Mouse (Mus musculus) hindbrain, embryonic 10.5 days (tissue): Measurements from ENCODE around the gene Tcp11l2. TPM values are rescaled to one million over a fixed set of nuclear protein-coding genes. Genes with fewer than 3 reads are reported as not detected.

Experiments
- DNase-seq: peaks from one replicate; pipeline ENCODE4 v3.0.0-alpha.2; 2017; ENCODE audit warnings: low spot score
- H3K27ac ChIP-seq: fragments of 300-500 bp; sonication (generic); 2 replicates; pipeline ENCODE4 v1.5.1; 2016; ENCODE audit warnings: mild to moderate bottlenecking, moderate library complexity
- H3K27me3 ChIP-seq: fragments of 300-500 bp; sonication (generic); 2 replicates; pipeline ENCODE4 v1.6.1; 2016; ENCODE audit warnings: mild to moderate bottlenecking; ENCODE audit not compliant: poor library complexity, insufficient read depth, severe bottlenecking
- H3K36me3 ChIP-seq: fragments of 300-500 bp; sonication (generic); 2 replicates; pipeline ENCODE4 v1.6.1; 2016; ENCODE audit warnings: mild to moderate bottlenecking, moderate library complexity
- H3K4me1 ChIP-seq: fragments of 300-500 bp; sonication (generic); replicated peaks from 2 replicates; pipeline ENCODE4 v1.6.1; 2016; ENCODE audit warnings: mild to moderate bottlenecking
- H3K4me3 ChIP-seq: fragments of 300-500 bp; sonication (generic); 2 replicates; pipeline ENCODE4 v1.5.1; 2016; ENCODE audit warnings: mild to moderate bottlenecking, moderate library complexity
- H3K9me3 ChIP-seq: fragments of 300-500 bp; sonication (generic); 2 replicates; pipeline ENCODE4 v1.6.1; 2016; ENCODE audit warnings: mild to moderate bottlenecking, moderate library complexity
- WGBS: fragments of 180-500 bp; shearing (Covaris S2); methylation state at CpG from one replicate; pipeline ENCODE4 v1.1.7; 2016; 5-methylcytosine and 5-hydroxymethylcytosine counted together
- polyA plus RNA-seq: library from polyadenylated mRNA; unstranded; fragments of >200 nt; fragmentation: Nextera tagmentation; extraction: Ambion mirVana; gene quantifications from 2 replicates; pipeline ENCODE4 v1.2.1, GENCODE M21; 2016

The Tcp11l2 gene
- polyA plus RNA-seq = 3.3 and 6.6 TPM in 2 replicates

DNA sequence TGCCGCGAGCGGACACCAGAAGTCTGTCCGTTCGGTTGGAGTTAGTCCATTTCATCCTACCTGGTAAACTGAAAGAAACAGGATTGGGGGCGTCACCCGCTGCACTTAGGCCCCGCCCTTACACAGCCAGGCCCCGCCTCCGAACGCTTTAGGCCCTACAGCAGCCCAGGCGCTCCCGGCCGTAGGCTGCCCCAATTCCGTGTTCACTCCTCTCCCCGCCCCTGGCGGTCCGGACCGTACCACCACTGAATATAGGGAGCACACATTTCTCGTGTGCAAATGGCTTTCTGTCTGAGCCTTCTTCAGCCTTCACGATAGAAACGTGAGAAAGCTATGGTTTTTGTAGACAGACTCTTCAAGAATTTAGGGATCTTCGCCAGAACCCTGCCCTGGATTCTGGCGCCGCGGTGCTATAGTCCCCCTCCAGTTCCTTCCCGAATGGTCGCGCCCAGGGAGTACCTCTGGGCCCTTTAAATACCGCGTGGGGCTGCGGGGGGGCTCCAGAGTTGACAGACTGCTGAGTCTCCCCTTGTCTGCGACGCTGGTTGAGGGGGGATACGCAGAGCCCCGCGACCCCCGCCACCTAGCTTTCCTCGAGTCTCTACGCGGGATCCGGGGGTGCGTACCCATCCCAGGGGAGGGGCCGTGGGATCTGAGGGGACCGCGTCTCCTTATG, at the start of gene Tcp11l2:
TSS of gene Tcp11l2 (plus strand) at position 232 of the 676 bp plus-strand sequence.
- peak within 1 kb of the TSS; percentile 89 for H3K4me3 ChIP-seq
- peaks cover 23% of the 10 kb centered on the region for H3K4me1 ChIP-seq
- DNase-seq = peak; percentile 90
- under 1% methylated on average over 46 of the region's 46 CpGs for WGBS
- peak within 1 kb of the TSS; percentile 95 for H3K27ac ChIP-seq
- no peaks in the 10 kb centered on the region for H3K9me3 ChIP-seq
- peaks cover 10% of the 10 kb centered on the region for H3K27me3 ChIP-seq
- H3K36me3 ChIP-seq = no peaks in the 10 kb centered on the region

DNA sequence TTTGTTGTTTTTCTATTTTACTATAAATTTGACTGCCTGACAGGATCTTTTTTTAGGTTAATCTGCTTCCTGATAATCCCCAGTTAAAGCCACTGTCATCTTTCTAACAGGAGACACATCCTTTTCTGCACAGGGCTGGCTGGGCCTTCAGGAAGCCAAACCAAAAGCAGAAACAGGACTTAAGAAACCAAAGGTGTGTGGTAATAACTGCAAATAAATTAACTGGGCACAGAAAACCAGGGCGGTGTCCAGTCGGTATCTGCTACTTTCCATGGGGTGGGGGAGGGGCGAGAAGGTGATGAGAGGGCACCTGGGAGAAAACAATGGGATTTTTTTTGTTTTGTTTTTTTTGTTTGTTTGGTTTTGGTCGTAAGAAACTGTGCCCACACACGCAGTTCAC, 49.4 kb upstream of the Tcp11l2 start:
- 80% methylated on average over 5 of the region's 5 CpGs for WGBS
- no peaks in the 10 kb centered on the region for H3K9me3 ChIP-seq
- H3K27me3 ChIP-seq = no peaks in the 10 kb centered on the region
- H3K4me1 ChIP-seq = peaks cover 54% of the 10 kb centered on the region
- no peak overlapping the region for H3K27ac ChIP-seq
- H3K4me3 ChIP-seq = no peak overlapping the region
- no peak for DNase-seq
- H3K36me3 ChIP-seq = peaks cover 85% of the 10 kb centered on the region

DNA sequence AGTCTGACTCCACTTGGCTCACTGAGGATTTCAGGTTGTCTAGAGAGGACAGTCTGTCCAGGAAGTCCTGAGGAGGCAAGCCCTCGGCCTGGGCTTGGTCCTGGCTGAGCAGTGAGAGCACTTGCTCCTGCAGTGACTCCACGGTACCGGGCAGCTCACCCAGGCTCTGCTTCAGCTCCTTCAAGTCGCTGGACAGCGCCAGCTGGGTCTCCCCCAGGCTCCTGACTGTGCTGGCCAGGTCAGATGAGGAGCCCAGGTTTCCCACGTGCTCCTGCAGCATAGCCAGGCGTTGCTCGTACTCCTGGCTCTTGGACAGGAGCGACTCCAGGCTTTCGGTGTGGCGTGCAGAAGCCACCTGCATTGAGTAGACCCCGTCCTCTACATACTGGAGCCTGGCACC, 48.8 kb upstream of the Tcp11l2 start:
- Histone ChIP-seq H3K27ac (peak overlapping the region; percentile 66), H3K9me3 (no peaks in the 10 kb centered on the region), H3K4me3 (no peak overlapping the region), H3K27me3 (no peaks in the 10 kb centered on the region), H3K36me3 (peaks cover 88% of the 10 kb centered on the region), H3K4me1 (peaks cover 60% of the 10 kb centered on the region)
- WGBS = 81% methylated on average over 12 of the region's 12 CpGs
- DNase-seq = no peak

DNA sequence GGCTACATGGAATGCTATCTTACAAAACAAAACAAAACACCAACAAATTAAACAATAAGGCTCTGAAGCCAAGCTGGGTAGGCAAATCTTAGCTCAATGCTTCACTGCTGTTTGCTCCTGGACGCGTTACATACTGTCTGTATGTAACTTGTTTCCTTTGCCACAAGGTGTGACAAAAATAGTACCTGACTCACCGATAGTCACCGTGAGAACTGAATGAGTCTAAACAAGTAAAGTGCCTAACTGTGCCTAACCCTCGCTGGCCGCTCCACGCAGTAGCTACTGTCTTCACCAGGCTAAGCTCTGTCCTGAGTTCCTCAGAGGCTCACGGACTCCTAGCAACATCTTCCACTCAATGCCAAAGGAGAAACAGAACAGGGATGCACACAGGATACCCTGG, 46.0 kb upstream of the Tcp11l2 start:
- no peaks in the 10 kb centered on the region for H3K27me3 ChIP-seq
- peak overlapping the region; percentile 94; the same call in 1 of the 2 replicates for H3K4me3 ChIP-seq
- H3K9me3 ChIP-seq = no peaks in the 10 kb centered on the region
- H3K27ac ChIP-seq = no peak overlapping the region
- 93% methylated on average over 8 of the region's 8 CpGs for WGBS
- peaks cover 80% of the 10 kb centered on the region for H3K4me1 ChIP-seq
- peaks cover 67% of the 10 kb centered on the region for H3K36me3 ChIP-seq
- DNase-seq = no peak

DNA sequence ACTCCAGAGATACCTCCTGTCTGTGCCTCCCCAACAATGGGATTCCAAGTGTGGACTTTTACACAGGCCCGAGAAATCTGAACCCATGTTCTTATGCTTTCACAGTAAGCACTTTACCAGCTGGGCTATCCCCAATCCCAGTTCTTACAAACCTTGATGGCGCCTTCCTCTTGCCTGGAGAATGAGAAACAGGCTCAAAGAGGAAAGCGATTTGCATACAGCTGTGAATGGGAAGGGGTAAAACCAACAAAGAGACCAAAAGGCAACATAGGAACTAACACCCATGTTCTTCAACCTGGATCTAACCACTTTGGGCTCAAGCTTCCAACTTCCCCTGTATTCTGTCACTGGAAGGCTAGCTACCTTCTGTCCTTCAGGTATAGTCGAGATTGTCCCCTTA, 44.9 kb upstream of the Tcp11l2 start:
- no peak for DNase-seq
- peaks cover 80% of the 10 kb centered on the region for H3K4me1 ChIP-seq

DNA sequence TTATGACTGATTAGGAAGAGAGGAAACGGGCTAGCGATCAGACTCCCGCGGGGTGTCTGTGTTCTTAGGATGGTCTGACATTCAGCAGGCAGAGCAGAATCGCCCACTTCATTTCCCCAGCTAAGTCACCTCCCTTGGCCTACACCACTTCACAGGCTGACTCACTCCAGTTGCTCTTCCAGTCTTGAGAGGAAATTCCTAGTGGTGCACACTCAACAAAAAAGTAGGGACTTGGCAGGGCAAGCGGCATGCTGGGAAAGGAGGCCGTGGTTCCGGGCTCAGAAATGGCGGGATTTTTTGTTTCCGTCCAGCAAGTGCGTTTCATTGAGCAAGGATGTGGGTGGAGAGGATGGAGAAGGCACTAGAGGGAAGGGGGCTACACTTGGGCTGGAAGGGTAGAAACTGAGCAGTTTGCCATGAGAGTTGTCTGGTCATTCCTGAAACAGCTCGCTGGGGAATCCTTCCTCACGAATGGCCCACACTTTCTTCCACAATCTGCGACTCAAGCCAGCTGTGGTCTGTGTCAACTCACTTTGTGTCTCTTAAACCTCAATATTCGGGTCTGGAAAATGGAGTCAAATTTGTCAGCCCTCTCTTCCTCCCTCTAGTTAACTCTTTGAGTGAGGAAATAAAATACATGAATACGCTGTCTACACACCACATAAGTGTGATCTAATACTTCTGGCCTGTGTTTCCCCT, 44.1 kb upstream of the Tcp11l2 start:
- DNase-seq = no peak
- no peaks in the 10 kb centered on the region for H3K27me3 ChIP-seq
- peak overlapping the region; percentile 99 for H3K27ac ChIP-seq
- peak overlapping the region; percentile 94 for H3K4me3 ChIP-seq
- WGBS = 77% methylated on average over 16 of the region's 16 CpGs
- peaks cover 49% of the 10 kb centered on the region for H3K36me3 ChIP-seq
- H3K4me1 ChIP-seq = peaks cover 73% of the 10 kb centered on the region
- H3K9me3 ChIP-seq = no peaks in the 10 kb centered on the region

More for the DNA sequence above, 44.9 kb upstream of the Tcp11l2 start:
- Histone ChIP-seq H3K36me3 (peaks cover 56% of the 10 kb centered on the region), H3K27me3 (no peaks in the 10 kb centered on the region), H3K9me3 (no peaks in the 10 kb centered on the region), H3K27ac (peak overlapping the region; percentile 99), H3K4me3 (peak overlapping the region; percentile 94)
- 85% methylated on average over 4 of the region's 4 CpGs for WGBS

DNA sequence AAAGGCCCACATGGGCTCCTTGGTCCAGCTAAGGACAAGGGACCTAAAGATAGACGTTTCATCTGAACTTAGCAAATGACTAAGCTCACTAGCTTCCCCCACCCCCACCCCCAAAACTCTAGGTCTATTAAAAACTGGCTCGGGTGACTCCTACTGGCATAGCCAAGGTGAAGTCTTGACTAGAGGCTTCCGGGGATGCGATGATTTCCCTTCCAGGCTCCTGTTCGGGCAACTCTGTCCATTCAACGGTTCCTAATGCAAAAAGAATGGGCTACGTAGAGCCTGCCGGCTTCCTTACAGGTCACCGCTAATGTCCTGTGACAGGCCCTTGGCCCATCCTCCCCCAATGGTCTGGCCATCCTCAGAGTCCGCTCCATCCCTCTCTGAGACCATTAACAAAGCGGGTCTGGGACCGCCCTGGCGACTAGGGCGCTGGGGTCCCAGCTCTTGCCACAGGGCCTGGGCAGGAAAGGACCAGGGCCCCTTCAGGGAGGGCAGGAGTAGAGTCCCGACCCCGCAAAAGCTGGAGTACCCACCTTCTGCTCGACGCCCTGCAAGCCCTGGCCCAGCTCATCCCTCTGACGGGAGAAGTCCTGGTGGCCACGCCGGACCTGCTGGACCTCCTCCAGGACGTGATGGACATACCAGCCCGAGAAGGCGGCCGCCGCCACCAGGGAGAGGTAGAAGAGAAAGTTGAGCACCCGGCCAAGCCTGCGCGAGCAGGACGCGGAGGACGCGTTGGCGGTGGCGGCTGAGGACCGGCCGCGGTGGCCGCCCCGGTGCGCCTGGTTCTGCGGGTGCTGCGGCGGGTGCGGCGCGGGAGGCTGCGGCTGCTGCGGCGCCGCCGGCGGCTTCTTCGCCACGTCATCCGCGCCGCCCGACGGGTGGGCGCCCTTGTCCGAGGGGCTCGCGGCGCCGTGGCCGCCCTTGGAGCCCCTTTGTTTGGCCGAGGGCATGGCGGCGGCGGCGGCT, 43.2 kb upstream of the Tcp11l2 start:
- Histone ChIP-seq H3K36me3 (peaks cover 40% of the 10 kb centered on the region), H3K27ac (peak overlapping the region; percentile 99), H3K27me3 (no peaks in the 10 kb centered on the region), H3K9me3 (no peaks in the 10 kb centered on the region), H3K4me1 (peaks cover 65% of the 10 kb centered on the region), H3K4me3 (peak overlapping the region; percentile 94)
- WGBS = under 1% methylated on average over 72 of the region's 72 CpGs
- DNase-seq = peak; percentile 73

DNA sequence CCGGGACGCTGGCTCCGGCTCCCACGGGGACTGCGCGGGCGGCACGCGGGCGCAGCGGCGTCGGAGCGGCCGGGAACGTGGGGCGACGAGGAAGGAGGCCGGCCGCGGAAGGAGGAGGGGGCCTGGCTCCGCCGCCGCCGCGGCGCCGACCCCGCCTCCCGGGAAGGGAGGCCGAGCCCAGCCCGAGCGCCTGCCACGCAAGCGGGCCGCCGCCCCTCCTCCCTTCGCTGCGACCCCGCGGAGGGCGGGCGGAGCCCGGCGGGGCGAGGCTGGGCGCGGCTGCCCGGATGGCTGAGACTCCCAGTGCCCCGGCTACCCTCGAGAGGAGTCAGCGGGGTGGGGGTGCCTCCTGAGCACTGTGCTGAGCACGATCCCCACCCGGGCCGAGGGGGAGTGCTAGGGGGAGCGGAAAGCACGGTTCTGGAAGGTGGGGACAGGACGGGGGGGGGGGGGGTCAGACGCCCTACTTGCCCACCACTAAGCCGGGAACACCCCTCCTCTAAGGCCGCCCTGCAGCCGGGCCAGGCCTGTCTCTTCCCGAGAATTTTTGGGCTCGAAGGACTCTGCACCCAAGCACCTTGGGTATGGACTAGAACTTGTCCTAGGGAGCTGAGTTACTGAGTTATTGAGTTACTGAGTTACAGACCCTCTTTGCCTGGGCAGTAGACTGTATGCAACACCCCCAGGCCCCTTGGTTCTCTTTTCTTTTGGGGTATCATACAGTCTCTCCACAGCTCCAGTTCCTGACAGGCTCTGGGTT, 42.3 kb upstream of the Tcp11l2 start, which contains the start of gene Ckap4:
TSS of gene Ckap4 (minus strand) at position 151 of the 760 bp plus-strand sequence.
- Histone ChIP-seq H3K4me3 (peak within 1 kb of the TSS; percentile 94), H3K36me3 (peaks cover 31% of the 10 kb centered on the region), H3K27me3 (no peaks in the 10 kb centered on the region), H3K27ac (peak within 1 kb of the TSS; percentile 99), H3K9me3 (no peaks in the 10 kb centered on the region), H3K4me1 (peaks cover 58% of the 10 kb centered on the region)
- peak; percentile 73 for DNase-seq
- 1% methylated on average over 47 of the region's 64 CpGs for WGBS

DNA sequence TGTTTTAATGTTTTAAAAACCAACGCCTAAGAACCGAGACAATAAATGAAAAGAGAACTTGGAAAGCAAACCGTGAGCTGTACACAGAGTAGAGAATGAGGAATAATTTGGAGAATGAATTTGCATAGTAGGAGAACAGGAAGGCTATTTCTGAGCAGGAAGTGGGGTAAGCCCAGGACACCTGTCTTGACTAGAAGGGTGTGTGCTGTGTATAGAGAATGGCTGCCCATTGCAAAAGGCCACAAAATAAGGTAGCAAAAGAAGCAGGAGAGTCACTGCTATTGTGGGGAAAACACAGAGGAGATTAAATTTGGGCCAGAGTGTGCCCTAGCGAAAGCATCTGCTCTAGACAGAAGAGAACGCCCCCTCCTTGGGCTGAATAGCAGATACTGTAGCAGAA, 41.0 kb upstream of the Tcp11l2 start:
- 84% methylated on average over 5 of the region's 5 CpGs for WGBS
- H3K27me3 ChIP-seq = no peaks in the 10 kb centered on the region
- H3K4me3 ChIP-seq = no peak overlapping the region
- no peak for DNase-seq
- H3K4me1 ChIP-seq = peaks cover 49% of the 10 kb centered on the region
- no peak overlapping the region for H3K27ac ChIP-seq
- no peaks in the 10 kb centered on the region for H3K9me3 ChIP-seq
- peaks cover 19% of the 10 kb centered on the region for H3K36me3 ChIP-seq

DNA sequence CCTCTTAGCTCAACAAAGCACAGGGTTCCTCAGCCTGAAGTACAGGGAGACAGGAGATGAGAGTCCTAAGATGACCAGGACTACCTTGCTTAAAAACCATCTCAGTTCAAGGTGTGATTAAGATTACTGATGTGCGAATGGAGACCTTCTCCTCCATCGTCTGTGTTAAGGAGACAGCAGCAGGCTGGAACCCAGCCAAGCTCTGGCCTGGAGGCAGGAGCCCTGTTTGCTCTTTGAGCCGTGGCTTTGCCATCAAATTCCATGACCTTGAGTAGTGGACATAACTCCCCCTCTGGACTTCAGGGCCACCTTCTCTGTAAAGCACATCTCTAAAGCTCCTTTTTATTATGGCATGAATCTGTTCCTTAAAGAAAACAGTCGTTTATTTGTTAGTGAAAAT, 40.6 kb upstream of the Tcp11l2 start:
- no peak for DNase-seq
- Histone ChIP-seq H3K4me1 (peaks cover 45% of the 10 kb centered on the region), H3K27me3 (no peaks in the 10 kb centered on the region), H3K36me3 (peaks cover 15% of the 10 kb centered on the region), H3K27ac (no peak overlapping the region), H3K9me3 (no peaks in the 10 kb centered on the region), H3K4me3 (no peak overlapping the region)
- 76% methylated on average over 4 of the region's 4 CpGs for whole genome bisulfite sequencing

DNA sequence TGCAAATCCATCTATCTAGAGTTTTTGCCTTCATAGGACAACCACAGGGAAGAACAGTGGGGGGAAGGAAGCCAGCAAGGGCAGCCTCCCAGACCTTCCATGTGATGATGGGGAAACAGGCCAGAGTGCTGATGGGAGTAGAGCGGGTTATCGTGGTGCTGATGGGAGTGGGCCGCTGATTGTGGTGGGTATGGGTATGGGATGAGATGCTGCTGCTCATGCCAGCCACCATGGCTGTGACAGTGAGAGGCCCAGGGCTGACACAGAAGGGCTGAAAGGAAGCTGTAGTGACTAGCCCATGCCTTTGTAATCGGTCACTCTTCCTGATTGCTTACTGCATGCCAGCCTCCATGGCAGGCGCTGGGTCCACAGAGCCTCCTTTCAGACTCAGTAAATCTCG, 36.8 kb upstream of the Tcp11l2 start:
- H3K27ac ChIP-seq = no peak overlapping the region
- peaks cover 9% of the 10 kb centered on the region for H3K4me1 ChIP-seq
- no peak overlapping the region for H3K4me3 ChIP-seq
- H3K9me3 ChIP-seq = no peaks in the 10 kb centered on the region
- WGBS = 92% methylated on average over 6 of the region's 6 CpGs
- H3K27me3 ChIP-seq = no peaks in the 10 kb centered on the region
- no peak for DNase-seq
- H3K36me3 ChIP-seq = no peaks in the 10 kb centered on the region
